Mouse (Mus musculus) liver, embryonic 16.5 days (tissue): ENCODE measurements around the gene Gm45716. TPM values are rescaled to one million over a fixed set of nuclear protein-coding genes. Genes with fewer than 3 reads are reported as not detected.

Experiments
- ATAC-seq: fragments of 200-750 bp; cut with Nextera tagmentation; 2 replicates; pipeline ENCODE4 v1.8.0; 2017; ENCODE audit warnings: low read depth, mild to moderate bottlenecking, moderate number of reproducible peaks, moderate library complexity
- H3K27ac ChIP-seq: fragments of 300-500 bp; sonication (generic); 2 replicates; pipeline ENCODE4 v1.5.1; 2014; ENCODE audit warnings: mild to moderate bottlenecking, low read length
- H3K27me3 ChIP-seq: fragments of 300-500 bp; sonication (generic); 2 replicates; pipeline ENCODE4 v1.6.1; 2014; ENCODE audit warnings: low read depth, low read length, mixed read lengths; ENCODE audit not compliant: control insufficient read depth, insufficient read depth
- H3K36me3 ChIP-seq: fragments of 300-500 bp; sonication (generic); 2 replicates; pipeline ENCODE4 v1.6.1; 2014; ENCODE audit warnings: mild to moderate bottlenecking; ENCODE audit not compliant: control insufficient read depth, insufficient read depth
- H3K4me1 ChIP-seq: fragments of 300-500 bp; sonication (generic); 2 replicates; pipeline ENCODE4 v1.6.1; 2014; ENCODE audit warnings: low read depth, low read length, mixed read lengths; ENCODE audit not compliant: control insufficient read depth
- H3K4me2 ChIP-seq: fragments of 300-500 bp; sonication (generic); 2 replicates; pipeline ENCODE4 v1.6.1; 2014; ENCODE audit warnings: low read depth, low read length, mixed read lengths
- H3K4me3 ChIP-seq: fragments of 300-500 bp; sonication (generic); 2 replicates; pipeline ENCODE4 v1.5.1; 2014; ENCODE audit warnings: low read depth, mild to moderate bottlenecking, low read length
- H3K9ac ChIP-seq: fragments of 300-500 bp; sonication (generic); 2 replicates; pipeline ENCODE4 v1.6.1; 2014; ENCODE audit warnings: low read depth, low read length
- H3K9me3 ChIP-seq: fragments of 300-500 bp; sonication (generic); replicated peaks from 2 replicates; pipeline ENCODE4 v1.6.1; 2016; ENCODE audit warnings: low read length; ENCODE audit not compliant: control insufficient read depth
- WGBS: fragments of 180-500 bp; shearing (Covaris S2); extraction: QIAGEN DNeasy Blood & Tissue Kit; methylation state at CpG from one replicate; pipeline ENCODE4 v1.1.7; 2014; ENCODE audit not compliant: insufficient replicate concordance; 5-methylcytosine and 5-hydroxymethylcytosine counted together
- polyA plus RNA-seq: library from polyadenylated mRNA; unstranded; fragments of >200 nt; fragmentation: Nextera tagmentation; extraction: Ambion mirVana; gene quantifications from 2 replicates; pipeline ENCODE4 v1.2.1, GENCODE M21; 2015

Gene Gm45716
- polyA plus RNA-seq, 1 experiment from 2014 or later: 3.8 TPM

- Histone ChIP-seq H3K4me3 (no peak overlapping the region), H3K4me1 (no peaks in the 10 kb centered on the region), H3K9ac (no peak overlapping the region), H3K4me2 (peak overlapping the region; percentile 8; the same call in 1 of the 2 replicates), H3K27me3 (no peaks in the 10 kb centered on the region), H3K9me3 (no peaks in the 10 kb centered on the region), H3K36me3 (no peaks in the 10 kb centered on the region), H3K27ac (no peak overlapping the region)
- 53% methylated on average over 11 of the region's 11 CpGs for WGBS
- ATAC-seq: no peak
Observed at GRCm38 (mm10) chr11:90195756-90196520, 8.5 kb downstream of the Gm45716 start.

GRCm38 (mm10) chr11:90196521-90197215 is 9.2 kb downstream of the Gm45716 start:
- H3K9ac ChIP-seq: no peak overlapping the region
- H3K4me2 ChIP-seq: 0 out of 2 replicates have a peak overlapping the region, but pooled peaks have one; percentile 8
- no peaks in the 10 kb centered on the region for H3K27me3 ChIP-seq
- H3K4me3 ChIP-seq: no peak overlapping the region
- H3K36me3 ChIP-seq: no peaks in the 10 kb centered on the region
- ATAC-seq: no peak
- H3K9me3 ChIP-seq: no peaks in the 10 kb centered on the region
- no peak overlapping the region for H3K27ac ChIP-seq
- no peaks in the 10 kb centered on the region for H3K4me1 ChIP-seq
- 57% methylated on average over 12 of the region's 12 CpGs for WGBS

GRCm38 (mm10) chr11:90198048-90198447 is 10.6 kb downstream of the Gm45716 start:
- ATAC-seq: no peak

DNA sequence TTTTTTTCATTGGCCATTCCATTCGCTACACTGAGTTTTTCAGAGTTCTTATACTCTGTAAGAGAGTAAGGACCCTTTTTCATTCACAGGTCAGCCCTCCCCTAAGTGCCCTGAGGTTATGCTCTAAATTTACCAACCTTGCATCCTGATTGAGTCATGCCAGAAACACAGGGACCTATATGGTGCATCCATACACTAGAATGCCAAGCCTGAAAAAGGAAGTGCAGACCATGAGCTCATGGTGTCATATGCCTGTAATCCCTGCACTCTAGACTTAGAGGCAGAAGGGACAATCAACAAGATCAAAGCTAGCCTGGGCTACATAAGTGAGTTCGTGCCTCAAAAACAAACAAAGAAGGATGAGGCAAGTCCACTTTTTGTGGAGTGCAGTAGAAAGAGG is 13.3 kb downstream of the Gm45716 start:
- H3K4me1 ChIP-seq: no peaks in the 10 kb centered on the region
- no peak overlapping the region for H3K4me2 ChIP-seq
- no peak for ATAC-seq
- no peak overlapping the region for H3K4me3 ChIP-seq
- H3K9me3 ChIP-seq: no peaks in the 10 kb centered on the region
- no peak overlapping the region for H3K27ac ChIP-seq
- no peaks in the 10 kb centered on the region for H3K27me3 ChIP-seq
- 56% methylated on average over 2 of the region's 2 CpGs for WGBS
- no peak overlapping the region for H3K9ac ChIP-seq
- H3K36me3 ChIP-seq: no peaks in the 10 kb centered on the region

More at GRCm38 (mm10) chr11:90198048-90198447, 10.6 kb downstream of the Gm45716 start:
- Histone ChIP-seq H3K4me3 (no peak overlapping the region), H3K27me3 (no peaks in the 10 kb centered on the region), H3K9ac (no peak overlapping the region), H3K4me1 (no peaks in the 10 kb centered on the region), H3K36me3 (no peaks in the 10 kb centered on the region), H3K9me3 (no peaks in the 10 kb centered on the region), H3K4me2 (no peak overlapping the region), H3K27ac (no peak overlapping the region)
- WGBS: 43% methylated on average over 5 of the region's 5 CpGs

- H3K27ac ChIP-seq: no peak overlapping the region
- ATAC-seq: no peak
- WGBS: 62% methylated on average over 7 of the region's 7 CpGs
- no peaks in the 10 kb centered on the region for H3K4me1 ChIP-seq
- no peak overlapping the region for H3K4me3 ChIP-seq
- H3K27me3 ChIP-seq: no peaks in the 10 kb centered on the region
- no peaks in the 10 kb centered on the region for H3K36me3 ChIP-seq
- no peak overlapping the region for H3K9ac ChIP-seq
- no peaks in the 10 kb centered on the region for H3K9me3 ChIP-seq
- H3K4me2 ChIP-seq: no peak overlapping the region
Observed at GRCm38 (mm10) chr11:90214246-90214645, 26.8 kb downstream of the Gm45716 start.

GRCm38 (mm10) chr11:90220022-90220645 is 32.7 kb downstream of the Gm45716 start:
- Histone ChIP-seq H3K4me3 (no peak overlapping the region), H3K36me3 (no peaks in the 10 kb centered on the region), H3K9me3 (no peaks in the 10 kb centered on the region), H3K9ac (no peak overlapping the region), H3K27me3 (no peaks in the 10 kb centered on the region), H3K4me2 (no peak overlapping the region), H3K27ac (no peak overlapping the region), H3K4me1 (no peaks in the 10 kb centered on the region)
- no peak for ATAC-seq
- 18% methylated on average over 6 of the region's 6 CpGs for WGBS

DNA sequence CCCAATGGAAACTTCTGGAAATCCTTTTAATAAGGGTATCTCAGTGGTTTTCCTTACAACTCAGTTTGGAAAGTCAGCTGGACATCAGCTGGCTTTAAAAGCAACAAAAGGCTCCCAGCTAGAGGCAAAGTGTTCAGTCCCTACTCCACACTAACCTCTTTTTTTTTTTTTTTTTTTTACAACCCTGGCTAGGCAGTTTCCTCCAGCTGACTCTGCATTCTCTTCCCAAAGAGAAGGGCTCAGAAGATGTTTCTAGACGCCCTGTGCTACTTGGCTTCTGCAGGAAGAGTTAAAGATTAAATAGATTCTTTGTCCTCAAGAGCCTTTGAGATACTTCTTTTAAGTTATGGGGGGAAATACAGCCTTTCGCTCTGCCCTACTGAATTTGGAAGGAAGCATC is 33.3 kb downstream of the Gm45716 start:
- Histone ChIP-seq H3K27ac (no peak overlapping the region), H3K4me1 (no peaks in the 10 kb centered on the region), H3K9me3 (no peaks in the 10 kb centered on the region), H3K4me3 (no peak overlapping the region), H3K36me3 (no peaks in the 10 kb centered on the region), H3K27me3 (no peaks in the 10 kb centered on the region), H3K9ac (no peak overlapping the region), H3K4me2 (no peak overlapping the region)
- 30% methylated on average over 2 of the region's 2 CpGs for whole genome bisulfite sequencing
- ATAC-seq: no peak

DNA sequence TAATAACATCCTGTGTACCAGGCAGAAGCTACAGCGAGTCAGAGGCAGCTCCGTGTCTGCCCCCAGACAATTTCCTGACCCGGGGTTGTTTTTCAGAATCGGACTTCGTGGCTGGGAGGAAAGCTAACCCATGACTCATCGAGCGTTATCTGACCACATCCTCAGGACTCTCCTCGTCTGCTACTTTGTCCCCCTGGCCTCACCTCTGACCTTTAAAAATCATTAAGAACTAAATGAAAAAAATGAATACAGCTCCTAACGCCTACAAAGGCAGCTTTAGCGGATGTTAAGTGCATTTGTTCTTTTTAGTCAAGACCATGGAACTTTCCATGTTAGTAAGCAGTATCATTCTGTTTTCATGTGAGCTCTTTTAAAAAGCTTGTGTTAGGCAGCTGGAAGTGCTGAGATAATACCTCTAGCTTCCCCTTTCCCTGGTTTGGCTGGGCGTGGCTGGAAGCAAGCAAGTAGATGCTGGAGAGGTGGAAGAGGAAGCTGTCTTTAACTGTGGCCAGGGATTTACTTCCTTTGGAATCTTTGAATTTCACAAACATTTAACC is 37.5 kb downstream of the Gm45716 start:
- Histone ChIP-seq H3K27ac (no peak overlapping the region), H3K9me3 (no peaks in the 10 kb centered on the region), H3K4me3 (no peak overlapping the region), H3K9ac (no peak overlapping the region), H3K4me2 (0 out of 2 replicates have a peak overlapping the region, but pooled peaks have one; percentile 9), H3K36me3 (no peaks in the 10 kb centered on the region), H3K27me3 (no peaks in the 10 kb centered on the region), H3K4me1 (no peaks in the 10 kb centered on the region; the same call in 1 of the 2 replicates)
- peak; percentile 67 for ATAC-seq
- 7% methylated on average over 11 of the region's 11 CpGs for WGBS
